Mouse (Mus musculus) midbrain, embryonic 16.5 days (tissue): ENCODE data around the gene Actr6. TPM values are rescaled to one million over a fixed set of nuclear protein-coding genes. Genes with fewer than 3 reads are reported as not detected.

Source experiments
- ATAC-seq: fragments of 200-750 bp; cut with Nextera tagmentation; 2 replicates; pipeline ENCODE4 v1.8.0; 2017; ENCODE audit warnings: moderate TSS enrichment
- H3K27ac ChIP-seq: fragments of 300-500 bp; sonication (generic); 2 replicates; pipeline ENCODE4 v1.5.1; 2014; ENCODE audit warnings: mild to moderate bottlenecking, low read length, mixed read lengths
- H3K27me3 ChIP-seq: fragments of 300-500 bp; sonication (generic); 2 replicates; pipeline ENCODE4 v1.6.1; 2014; ENCODE audit warnings: low read depth, low read length, mixed read lengths; ENCODE audit not compliant: control insufficient read depth, insufficient read depth
- H3K36me3 ChIP-seq: fragments of 300-500 bp; sonication (generic); 2 replicates; pipeline ENCODE4 v1.6.1; 2014; ENCODE audit warnings: mild to moderate bottlenecking, low read length, moderate library complexity, mixed read lengths; ENCODE audit not compliant: control insufficient read depth, insufficient read depth
- H3K4me1 ChIP-seq: fragments of 300-500 bp; sonication (generic); 2 replicates; pipeline ENCODE4 v1.6.1; 2014; ENCODE audit warnings: mild to moderate bottlenecking, low read length, mixed read lengths; ENCODE audit not compliant: control insufficient read depth, insufficient read depth
- H3K4me2 ChIP-seq: fragments of 300-500 bp; sonication (generic); 2 replicates; pipeline ENCODE4 v1.6.1; 2014; ENCODE audit warnings: mild to moderate bottlenecking, low read length, mixed read lengths
- H3K4me3 ChIP-seq: fragments of 300-500 bp; sonication (generic); 2 replicates; pipeline ENCODE4 v1.5.1; 2014; ENCODE audit warnings: low read depth, mild to moderate bottlenecking, low read length, moderate library complexity, mixed read lengths
- H3K9ac ChIP-seq: fragments of 300-500 bp; sonication (generic); 2 replicates; pipeline ENCODE4 v1.6.1; 2014; ENCODE audit warnings: low read depth, low read length, mixed read lengths
- H3K9me3 ChIP-seq: fragments of 300-500 bp; sonication (generic); replicated peaks from 2 replicates; pipeline ENCODE4 v1.6.1; 2014; ENCODE audit warnings: mild to moderate bottlenecking, low read length, mixed read lengths; ENCODE audit not compliant: control insufficient read depth, poor library complexity, severe bottlenecking
- WGBS: fragments of 180-500 bp; shearing (Covaris S2); extraction: QIAGEN DNeasy Blood & Tissue Kit; methylation state at CpG from one replicate; pipeline ENCODE4 v1.1.7; 2014; 5-methylcytosine and 5-hydroxymethylcytosine counted together
- polyA plus RNA-seq: library from polyadenylated mRNA; unstranded; fragments of >200 nt; fragmentation: Nextera tagmentation; extraction: Ambion mirVana; gene quantifications from 2 replicates; pipeline ENCODE4 v1.2.1, GENCODE M21; 2015

Actr6 gene
- polyA plus RNA-seq, 1 experiment from 2014 or later = 55.3 TPM

GRCm38 (mm10) chr10:89755231-89755630 is 23.1 kb upstream of the Actr6 start:
- no peaks in the 10 kb centered on the region for H3K27me3 ChIP-seq
- ATAC-seq = no peak
- H3K9me3 ChIP-seq = 0 out of 2 replicates have a peak, but pooled peaks cover 3% of the 10 kb centered on the region
- no peaks in the 10 kb centered on the region for H3K36me3 ChIP-seq
- no peaks in the 10 kb centered on the region for H3K4me1 ChIP-seq
- H3K9ac ChIP-seq = no peak overlapping the region
- no peak overlapping the region for H3K27ac ChIP-seq
- no peak overlapping the region for H3K4me2 ChIP-seq
- WGBS = 97% methylated on average over 4 of the region's 4 CpGs
- no peak overlapping the region for H3K4me3 ChIP-seq

GRCm38 (mm10) chr10:89751069-89751468 is 19.0 kb upstream of the Actr6 start:
- no peak for ATAC-seq
- H3K9me3 ChIP-seq = 0 out of 2 replicates have a peak, but pooled peaks cover 3% of the 10 kb centered on the region
- H3K4me1 ChIP-seq = peaks cover 8% of the 10 kb centered on the region
- H3K36me3 ChIP-seq = no peaks in the 10 kb centered on the region
- no peak overlapping the region for H3K9ac ChIP-seq
- no peaks in the 10 kb centered on the region for H3K27me3 ChIP-seq
- H3K27ac ChIP-seq = no peak overlapping the region
- no peak overlapping the region for H3K4me2 ChIP-seq
- WGBS = 94% methylated on average over 5 of the region's 5 CpGs
- H3K4me3 ChIP-seq = no peak overlapping the region

GRCm38 (mm10) chr10:89748619-89749018 is 16.5 kb upstream of the Actr6 start:
- Histone ChIP-seq H3K27me3 (no peaks in the 10 kb centered on the region), H3K36me3 (no peaks in the 10 kb centered on the region), H3K4me1 (peaks cover 8% of the 10 kb centered on the region), H3K4me3 (no peak overlapping the region), H3K4me2 (no peak overlapping the region), H3K9ac (no peak overlapping the region), H3K27ac (no peak overlapping the region), H3K9me3 (0 out of 2 replicates have a peak, but pooled peaks cover 3% of the 10 kb centered on the region)
- ATAC-seq = no peak
- WGBS = 95% methylated on average over 2 of the region's 2 CpGs

GRCm38 (mm10) chr10:89747911-89748310 is 15.8 kb upstream of the Actr6 start:
- no peak for ATAC-seq
- WGBS = 96% methylated on average over 1 of the region's 1 CpGs
- no peak overlapping the region for H3K4me2 ChIP-seq

GRCm38 (mm10) chr10:89747221-89747905 is 15.3 kb upstream of the Actr6 start:
- Histone ChIP-seq H3K4me2 (no peak overlapping the region), H3K9ac (no peak overlapping the region), H3K9me3 (no peaks in the 10 kb centered on the region), H3K4me1 (peaks cover 8% of the 10 kb centered on the region), H3K27me3 (no peaks in the 10 kb centered on the region), H3K4me3 (no peak overlapping the region), H3K27ac (no peak overlapping the region), H3K36me3 (no peaks in the 10 kb centered on the region)
- 90% methylated on average over 8 of the region's 8 CpGs for WGBS
- no peak for ATAC-seq

More at GRCm38 (mm10) chr10:89747911-89748310, 15.8 kb upstream of the Actr6 start:
- Histone ChIP-seq H3K9me3 (no peaks in the 10 kb centered on the region), H3K27me3 (no peaks in the 10 kb centered on the region), H3K4me1 (peaks cover 8% of the 10 kb centered on the region), H3K36me3 (no peaks in the 10 kb centered on the region), H3K27ac (no peak overlapping the region), H3K4me3 (no peak overlapping the region), H3K9ac (no peak overlapping the region)

- 53% methylated on average over 3 of the region's 3 CpGs for WGBS
- Histone ChIP-seq H3K4me3 (no peak overlapping the region), H3K36me3 (no peaks in the 10 kb centered on the region), H3K4me2 (no peak overlapping the region; the same call in 1 of the 2 replicates), H3K9me3 (no peaks in the 10 kb centered on the region), H3K4me1 (peaks cover 8% of the 10 kb centered on the region), H3K9ac (no peak overlapping the region), H3K27ac (no peak overlapping the region), H3K27me3 (no peaks in the 10 kb centered on the region)
- no peak for ATAC-seq
These were observed 14.5 kb upstream of the Actr6 start for GRCm38 (mm10) chr10:89746581-89746980.

GRCm38 (mm10) chr10:89745666-89746020 is 13.5 kb upstream of the Actr6 start:
- no peak for ATAC-seq
- H3K4me1 ChIP-seq = peaks cover 8% of the 10 kb centered on the region
- peak overlapping the region; percentile 97 for H3K9ac ChIP-seq
- peak overlapping the region; percentile 96 for H3K27ac ChIP-seq
- no peaks in the 10 kb centered on the region for H3K9me3 ChIP-seq
- WGBS = under 1% methylated on average over 14 of the region's 14 CpGs
- peak overlapping the region; percentile 94 for H3K4me3 ChIP-seq
- peak overlapping the region; percentile 60 for H3K4me2 ChIP-seq
- no peaks in the 10 kb centered on the region for H3K36me3 ChIP-seq
- no peaks in the 10 kb centered on the region for H3K27me3 ChIP-seq

- peak within 1 kb of the TSS; percentile 94 for H3K4me3 ChIP-seq
- ATAC-seq = peak; percentile 97
- peak within 1 kb of the TSS; percentile 96 for H3K27ac ChIP-seq
- peak within 1 kb of the TSS; percentile 60 for H3K4me2 ChIP-seq
- WGBS = under 1% methylated on average over 78 of the region's 85 CpGs
- H3K4me1 ChIP-seq = peaks cover 8% of the 10 kb centered on the region
- H3K9me3 ChIP-seq = no peaks in the 10 kb centered on the region
- H3K9ac ChIP-seq = peak within 1 kb of the TSS; percentile 97
- H3K27me3 ChIP-seq = no peaks in the 10 kb centered on the region
- no peaks in the 10 kb centered on the region for H3K36me3 ChIP-seq
These were observed 13.0 kb upstream of the Actr6 start, which contains the start of gene Uhrf1bp1l for GRCm38 (mm10) chr10:89744871-89745665. Gene Uhrf1bp1l, plus strand, starts transcription at chr10:89744991.

- no peak overlapping the region for H3K9ac ChIP-seq
- peak overlapping the region; percentile 60 for H3K4me2 ChIP-seq
- no peaks in the 10 kb centered on the region for H3K9me3 ChIP-seq
- H3K27me3 ChIP-seq = no peaks in the 10 kb centered on the region
- no peaks in the 10 kb centered on the region for H3K36me3 ChIP-seq
- H3K4me3 ChIP-seq = peak overlapping the region; percentile 94
- no peak overlapping the region; the same call in 1 of the 2 replicates for H3K27ac ChIP-seq
- 25% methylated on average over 3 of the region's 3 CpGs for whole genome bisulfite sequencing
- ATAC-seq = no peak
- peaks cover 8% of the 10 kb centered on the region for H3K4me1 ChIP-seq
These were observed 12.2 kb upstream of the Actr6 start for GRCm38 (mm10) chr10:89744341-89744740.
